Mouse (Mus musculus) erythroblast, adult 5-6 weeks (primary cell): ENCODE results near the gene Mrvi1. TPM values are rescaled to one million over a fixed set of nuclear protein-coding genes. Genes with fewer than 3 reads are reported as not detected.
"Not testable (repeated sequence)": the region's sequence is repeated elsewhere in the genome, so short reads cannot be mapped to it uniquely, and the experiment has no call there.

Experiments used
- ATAC-seq: replicated peaks from 2 replicates; pipeline ENCODE4 v1.8.0; 2016; ENCODE audit warnings: moderate number of reproducible peaks, mild to moderate bottlenecking, moderate TSS enrichment, inconsistent platforms; ENCODE audit not compliant: poor library complexity, low FRiP score, severe bottlenecking
- total RNA-seq, 2 experiments: library from RNA; stranded (forward) in 1 of 2; stranded (reverse) in 1 of 2; fragments of 150-400 nt in 1 of 2; fragments of 200-764, 138-1000 nt in 1 of 2; gene quantifications; 2 replicates each; pipeline versions ENCODE4 v1.2.3 to v1.2.4; 2015 to 2017; ENCODE audit warnings: low replicate concordance in 2 of 2

The Mrvi1 gene
- total RNA-seq, 2 experiments from 2014 or later, result 1.1 to 1.7 TPM

GRCm38 (mm10) chr7:110896453-110896852, 85.8 kb downstream of the Mrvi1 start:
- no peak for ATAC-seq

GRCm38 (mm10) chr7:110895772-110896171, 86.5 kb downstream of the Mrvi1 start:
- ATAC-seq, result not testable (repeated sequence)

- ATAC-seq, result no peak
Observed at GRCm38 (mm10) chr7:110894673-110895072, 87.6 kb downstream of the Mrvi1 start.

GRCm38 (mm10) chr7:110893943-110894610, 88.2 kb downstream of the Mrvi1 start:
- ATAC-seq, result no peak

GRCm38 (mm10) chr7:110891501-110891986, 90.7 kb downstream of the Mrvi1 start:
- ATAC-seq, result 0 out of 2 replicates have a peak, but pooled peaks have one; percentile 30

GRCm38 (mm10) chr7:110881746-110882333, 100.4 kb downstream of the Mrvi1 start:
- ATAC-seq, result no peak

- no peak for ATAC-seq
Observed at GRCm38 (mm10) chr7:110878028-110878427, 104.2 kb downstream of the Mrvi1 start.

- no peak for ATAC-seq
Observed at GRCm38 (mm10) chr7:110876965-110877364, 105.3 kb downstream of the Mrvi1 start.

- ATAC-seq, result no peak
Observed at GRCm38 (mm10) chr7:110868807-110869206, 113.5 kb downstream of the Mrvi1 start.

- no peak for ATAC-seq
Observed at GRCm38 (mm10) chr7:110867116-110867515, 115.1 kb downstream of the Mrvi1 start.

GRCm38 (mm10) chr7:110866021-110866420, 116.2 kb downstream of the Mrvi1 start:
- no peak for ATAC-seq

- ATAC-seq, result no peak
Observed at GRCm38 (mm10) chr7:110865570-110865969, 116.7 kb downstream of the Mrvi1 start.

- ATAC-seq, result no peak
Observed at GRCm38 (mm10) chr7:110865038-110865437, 117.2 kb downstream of the Mrvi1 start.

GRCm38 (mm10) chr7:110862751-110863289, 119.4 kb downstream of the Mrvi1 start, which contains the start of gene Lyve1:
Lyve1 (minus strand) TSS chr7:110863239.
- no peak for ATAC-seq

GRCm38 (mm10) chr7:110860129-110860528, 122.1 kb downstream of the Mrvi1 start:
- no peak for ATAC-seq

GRCm38 (mm10) chr7:110855604-110856003, 126.7 kb downstream of the Mrvi1 start:
- no peak for ATAC-seq

- no peak for ATAC-seq
Observed at GRCm38 (mm10) chr7:110854927-110855546, 127.2 kb downstream of the Mrvi1 start.

- ATAC-seq, result no peak
Observed at GRCm38 (mm10) chr7:110854519-110854918, 127.7 kb downstream of the Mrvi1 start.

- no peak for ATAC-seq
Observed at GRCm38 (mm10) chr7:110853611-110854010, 128.7 kb downstream of the Mrvi1 start.

- no peak for ATAC-seq
Observed at GRCm38 (mm10) chr7:110851541-110852203, 130.6 kb downstream of the Mrvi1 start.
